Comparison of ENCODE assay signal across 8 mouse cellular contexts in genomic region chr10:23815168-23815567, GRCm38 (mm10). TPM values are rescaled to one million over a fixed set of nuclear protein-coding genes. Genes with fewer than 3 reads are reported as not detected.
DNase-seq lines count a peak whose midpoint lies in the region.

No protein-coding gene starts in this region.

- intact Hi-C loops in gastrocnemius, postnatal 14 days (cut with DNase I; ENCODE audit: low total_unique reads), result loop anchor here (5.0 kb wide), 1 partner anchor 267 kb away; no protein-coding TSS in a partner anchor

- peak; percentile 56 for DNase-seq in CD4-positive helper T cell, adult 2 months (ENCODE audit: low read depth, low spot score)
- peak; percentile 50 for DNase-seq in T-cell, adult 2 months (ENCODE audit: low spot score)
- DNase-seq in cerebellum, postnatal 36 days, result peak; percentile 71 to 82
- DNase-seq in gastrocnemius, postnatal 14 days, result peak; percentile 50
- DNase-seq in kidney, postnatal 36 days, result peak; percentile 66 to 89
- peak; percentile 82 for DNase-seq in lung, postnatal 10 days
- DNase-seq in retina, postnatal 1 day, result peak; percentile 72
- peak; percentile 34 for DNase-seq in urinary bladder, postnatal 10 days (ENCODE audit: low spot score)

RNA-seq across cellular contexts. Expression of gene Slc18b1, which starts 18.4 kb away (rescaled TPM):
- 10 to 100 TPM; 12.2 to 13.0 TPM for total RNA-seq in gastrocnemius, postnatal 14 days (2021)

RNA-seq across cellular contexts. Expression of gene Rps12, which starts 28.1 kb away (rescaled TPM):
- 100 to 1,000 TPM; 252 to 272 TPM for total RNA-seq in gastrocnemius, postnatal 14 days (2021)

RNA-seq across cellular contexts. Expression of gene Vnn3, which starts 36.1 kb away (rescaled TPM):
- total RNA-seq in gastrocnemius, postnatal 14 days (2021), result not detected

Comparison
In these comparisons a context has a peak if more than half of its experiments do, and no peak if none do; other contexts are left out.
1. Peak in every context shown above with its lines: DNase-seq.